Mouse (Mus musculus): ENCODE measurements at regions not wholly inside any gene's neighbourhood (a gene's known extent, or its start where the extent isn't known, plus 50 kb on each side); places are given as distances from the start of the nearest gene placed in this dataset.

DNA sequence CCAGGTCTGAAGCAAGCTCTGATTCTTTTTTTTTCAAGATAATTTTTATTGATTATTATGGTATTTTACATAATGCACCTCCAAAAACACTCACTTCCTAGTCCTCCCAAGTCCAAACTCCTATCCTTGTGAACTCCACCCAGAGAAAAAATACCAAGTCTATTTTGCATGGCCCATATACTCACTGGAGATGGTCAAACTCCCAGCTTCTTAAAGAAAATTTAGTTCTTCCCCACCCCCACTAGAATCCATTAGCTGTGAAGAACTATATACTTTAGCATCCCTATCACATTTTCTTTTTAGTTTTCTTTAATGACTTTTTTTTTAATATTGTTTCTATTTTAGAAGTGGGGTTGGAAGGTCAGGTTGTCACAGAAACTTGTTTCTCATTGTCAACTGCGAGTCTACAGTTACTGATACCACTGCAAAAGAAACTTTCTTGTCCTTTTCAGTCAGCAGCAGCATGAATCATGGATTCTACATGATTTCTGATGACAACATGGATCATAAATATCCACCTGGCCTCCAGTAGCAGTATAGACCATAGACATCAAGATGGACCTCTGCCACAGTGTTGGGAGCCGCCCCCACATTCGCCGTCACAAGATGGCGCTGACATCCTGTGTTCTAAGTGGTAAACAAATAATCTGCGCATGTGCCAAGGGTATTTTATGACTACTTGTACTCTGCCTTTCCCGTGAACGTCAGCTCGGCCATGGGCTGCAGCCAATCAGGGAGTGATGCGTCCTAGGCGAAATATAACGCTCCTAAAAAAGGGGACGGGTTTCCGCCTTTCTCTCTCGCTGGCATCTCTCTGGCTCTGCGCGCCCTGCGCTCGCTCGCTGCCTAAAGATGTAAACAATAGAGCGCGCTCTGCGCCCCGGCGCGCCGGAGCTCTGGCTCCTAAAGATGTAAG is 69.0 kb downstream of the Pgr15l start:
- ATAC-seq: peak; percentile 77

DNA sequence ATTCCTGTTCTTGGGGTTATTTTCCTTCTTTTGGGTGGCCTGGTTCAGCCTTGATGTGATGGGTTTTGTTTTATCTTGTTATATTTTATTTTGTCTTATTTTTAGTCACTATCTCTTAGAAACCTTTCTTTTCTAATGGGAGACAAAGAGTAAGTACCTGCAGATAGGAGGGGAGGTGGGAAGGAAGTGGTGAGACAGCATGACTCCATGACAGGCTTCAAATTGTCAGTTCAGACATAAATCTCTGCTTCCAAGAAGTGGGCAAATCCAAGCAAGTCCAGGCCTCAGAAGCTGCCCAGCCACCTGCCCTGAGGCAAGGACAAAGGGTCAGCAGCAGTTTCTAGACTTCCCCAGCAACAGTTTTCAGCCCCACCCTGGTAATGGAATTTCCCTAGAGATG is 69.8 kb downstream of the Pgr15l start:
- ATAC-seq: peak; percentile 67

- peak; percentile 87 for ATAC-seq
Measured at GRCm38 (mm10) chrX:97156155-97156554, 83.8 kb downstream of the Pgr15l start.

Data from CD4-positive, CD25-positive, alpha-beta regulatory T cell, adult 4 months (primary cell).